Mouse (Mus musculus): Measurements from ENCODE around the gene 4930563M21Rik. TPM values are rescaled to one million over a fixed set of nuclear protein-coding genes. Genes with fewer than 3 reads are reported as not detected.
A peak's percentile ranks its signal among the peaks of the same experiment; 100 is the strongest.
"Not testable (repeated sequence)": the region's sequence is repeated elsewhere in the genome, so short reads cannot be mapped to it uniquely, and the experiment has no call there.

The 4930563M21Rik gene
- total RNA-seq (2015; ENCODE audit: low replicate concordance) (not detected in 2 replicates), total RNA-seq (2017; ENCODE audit: low replicate concordance) (not detected in 2 replicates)

- no peak for ATAC-seq (replicated peaks; ENCODE audit: low FRiP score, poor library complexity, severe bottlenecking)
Observed at GRCm38 (mm10) chr9:56010450-56010849, at the start of gene 4930563M21Rik. Gene 4930563M21Rik (minus strand): TSS chr9:56010550.

DNA sequence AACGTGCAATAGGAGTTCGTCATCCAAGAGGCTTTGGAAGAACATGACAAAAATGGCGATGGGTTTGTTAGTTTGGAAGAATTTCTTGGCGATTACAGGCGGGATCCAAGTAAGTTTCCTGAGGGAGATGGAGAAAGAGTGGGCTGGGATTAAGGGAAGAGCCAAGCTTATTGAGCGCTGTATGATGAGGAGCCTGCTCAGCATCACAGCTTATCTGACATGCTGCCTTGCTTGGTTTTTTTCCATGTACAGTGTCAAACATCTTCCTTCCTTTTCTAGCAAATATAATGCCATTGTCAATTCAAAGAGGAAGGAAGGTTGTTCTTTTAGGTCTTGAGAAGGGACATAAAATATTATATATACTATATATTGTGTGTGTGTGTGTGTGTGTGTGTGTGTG lies 45.8 kb upstream of the 4930563M21Rik start:
- no peak for ATAC-seq (replicated peaks; ENCODE audit: low FRiP score, poor library complexity, severe bottlenecking)

GRCm38 (mm10) chr9:56053796-56054195 lies 43.4 kb upstream of the 4930563M21Rik start:
- ATAC-seq (replicated peaks; ENCODE audit: low FRiP score, poor library complexity, severe bottlenecking), result no peak

- ATAC-seq (replicated peaks; ENCODE audit: low FRiP score, poor library complexity, severe bottlenecking), result no peak
Observed at GRCm38 (mm10) chr9:56042181-56042621, 31.9 kb upstream of the 4930563M21Rik start.

DNA sequence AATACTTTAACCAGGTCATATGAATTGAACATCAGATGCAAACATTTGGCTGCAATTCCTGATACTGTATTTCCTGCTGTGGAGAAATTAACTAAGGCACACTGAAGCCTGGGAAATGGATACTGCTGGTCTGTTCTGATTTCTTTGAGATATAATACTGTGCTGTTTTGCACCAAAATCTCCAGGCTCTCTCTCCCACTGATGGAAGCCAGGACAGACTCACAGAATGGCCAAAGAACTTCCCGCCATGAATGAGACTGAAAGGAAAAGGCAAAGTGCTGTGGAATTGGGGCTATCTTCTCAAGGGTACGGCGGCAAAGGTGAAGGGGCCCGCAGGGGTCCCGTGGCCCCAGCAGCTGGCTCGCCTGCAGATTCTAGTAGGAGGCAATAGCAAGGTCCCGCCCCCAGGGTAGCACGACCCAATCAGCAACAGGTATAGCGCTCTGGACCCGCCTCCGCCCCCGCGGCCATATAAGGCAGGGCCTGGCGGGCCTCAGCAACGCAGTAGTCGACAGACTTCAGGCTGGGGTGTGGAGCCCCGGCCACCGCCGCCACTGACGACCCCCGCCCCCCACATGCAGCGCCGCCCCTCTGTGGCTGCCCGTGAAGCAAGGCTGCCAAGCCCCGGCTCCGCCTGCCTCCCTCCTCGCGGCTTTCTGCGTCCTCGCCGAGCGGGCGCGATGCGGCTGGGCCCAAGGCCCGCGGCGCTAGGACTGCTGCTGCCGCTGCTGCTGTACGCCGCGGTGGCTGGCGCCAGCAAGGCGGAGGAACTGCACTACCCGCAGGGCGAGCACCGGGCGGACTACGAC lies 31.2 kb upstream of the 4930563M21Rik start, which contains the start of gene Rcn2:
Rcn2 (plus strand) TSS at position 474 of the 809 bp plus-strand sequence.
- peak; percentile 99 for ATAC-seq (replicated peaks; ENCODE audit: low FRiP score, poor library complexity, severe bottlenecking)

DNA sequence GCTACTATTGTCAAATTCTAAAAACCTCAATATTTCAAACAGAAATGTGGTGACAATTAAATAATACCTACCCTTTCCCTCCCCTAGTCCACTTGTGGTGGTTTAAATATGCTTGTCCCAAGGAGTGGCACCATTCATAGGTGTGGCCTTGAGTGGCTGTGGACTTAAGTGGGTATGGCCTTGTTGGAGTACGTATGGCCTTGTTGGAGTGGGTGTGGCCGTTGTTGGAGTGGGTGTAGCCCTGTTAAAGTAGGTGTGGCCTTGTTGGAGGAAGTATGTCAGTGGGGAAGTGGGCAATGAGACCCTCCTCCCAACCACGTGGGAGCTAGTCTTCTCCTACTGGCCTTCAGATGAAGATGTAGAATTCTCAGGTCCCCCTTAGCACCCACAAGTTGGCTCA lies 21.9 kb upstream of the 4930563M21Rik start:
- ATAC-seq (replicated peaks; ENCODE audit: low FRiP score, poor library complexity, severe bottlenecking), result no peak

GRCm38 (mm10) chr9:56027292-56027691 lies 16.9 kb upstream of the 4930563M21Rik start:
- ATAC-seq (replicated peaks; ENCODE audit: low FRiP score, poor library complexity, severe bottlenecking), result no peak

- ATAC-seq (replicated peaks; ENCODE audit: low FRiP score, poor library complexity, severe bottlenecking), result no peak
Observed at GRCm38 (mm10) chr9:56024772-56025171, 14.4 kb upstream of the 4930563M21Rik start.

GRCm38 (mm10) chr9:56004679-56005078 lies 5.7 kb downstream of the 4930563M21Rik start:
- not testable (repeated sequence) for ATAC-seq (replicated peaks; ENCODE audit: low FRiP score, poor library complexity, severe bottlenecking)

GRCm38 (mm10) chr9:55946819-55947218 lies 63.5 kb downstream of the 4930563M21Rik start:
- 0 out of 2 replicates have a peak, but pooled peaks have one; percentile 34 for ATAC-seq (replicated peaks; ENCODE audit: low FRiP score, poor library complexity, severe bottlenecking)

- no peak for ATAC-seq (replicated peaks; ENCODE audit: low FRiP score, poor library complexity, severe bottlenecking)
Observed at GRCm38 (mm10) chr9:55941356-55941755, 69.0 kb downstream of the 4930563M21Rik start.

DNA sequence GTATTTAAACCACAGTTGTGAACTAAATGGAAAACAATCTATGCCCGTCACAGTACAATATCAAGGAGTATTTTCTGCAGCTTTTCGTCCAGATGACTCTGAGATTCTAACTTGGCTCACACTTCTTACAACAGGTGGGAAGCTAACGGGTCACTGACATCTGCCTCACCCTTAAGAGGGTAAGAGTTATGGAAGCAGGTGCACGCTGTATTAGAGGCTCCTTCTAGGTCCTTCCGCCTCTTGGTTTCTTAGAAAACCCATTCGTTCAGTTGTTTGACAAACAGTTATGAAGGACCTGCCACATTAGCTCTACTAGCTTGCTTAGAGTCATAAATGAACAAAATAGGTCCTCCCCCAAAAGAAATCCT lies 71.7 kb downstream of the 4930563M21Rik start:
- peak; percentile 20; the same call in 1 of the 2 replicates for ATAC-seq (replicated peaks; ENCODE audit: low FRiP score, poor library complexity, severe bottlenecking)

DNA sequence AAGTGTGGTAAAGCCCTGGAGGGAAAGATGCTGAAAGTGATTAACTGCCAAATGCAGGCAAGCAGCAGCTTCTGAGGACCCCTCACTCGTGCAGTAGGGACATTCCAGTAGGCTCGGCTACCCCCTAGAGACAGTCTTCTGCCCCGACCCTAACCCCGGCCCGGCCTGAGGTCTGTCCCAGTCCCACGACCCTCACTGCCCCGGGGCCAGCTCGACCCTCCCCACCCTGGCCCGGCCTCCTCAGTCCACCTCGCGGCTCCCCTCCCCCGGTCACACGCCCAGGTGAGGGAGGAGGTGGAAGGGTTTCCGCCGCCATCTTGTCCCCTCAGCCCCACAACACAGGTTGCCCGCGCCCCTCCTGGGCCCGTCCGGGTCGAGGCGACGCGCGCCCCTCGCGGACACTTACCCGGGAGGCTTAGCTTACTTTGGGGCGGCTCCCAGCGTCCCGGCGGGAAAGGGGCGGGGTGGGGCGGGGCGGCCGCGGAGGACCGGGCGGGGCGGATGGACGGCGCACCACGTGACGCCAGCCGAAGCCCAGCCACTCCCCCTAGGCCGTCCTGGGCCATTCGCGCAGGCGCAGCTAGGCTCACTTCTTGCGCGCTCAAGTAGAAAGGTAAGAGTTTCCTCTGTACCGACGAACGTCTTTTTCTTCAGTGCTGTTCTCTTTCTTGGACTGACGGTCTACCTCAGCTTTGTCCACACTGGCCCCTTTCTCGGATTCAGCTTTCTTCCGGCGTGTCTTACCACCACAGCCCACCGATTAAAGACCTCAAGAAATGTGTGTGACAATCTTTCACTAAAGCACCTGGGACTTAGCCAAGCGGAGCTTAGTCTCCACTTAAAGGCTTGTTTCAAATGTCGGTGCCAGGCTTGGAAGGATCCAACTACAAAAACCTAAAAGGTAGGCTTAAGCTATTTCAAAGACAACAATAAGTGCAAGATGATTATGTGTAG lies 72.4 kb downstream of the 4930563M21Rik start, which contains the start of gene Scaper:
Scaper (minus strand) TSS at position 456 of the 954 bp plus-strand sequence.
- ATAC-seq (replicated peaks; ENCODE audit: low FRiP score, poor library complexity, severe bottlenecking), result peak; percentile 95

GRCm38 (mm10) chr9:55937224-55937663 lies 73.1 kb downstream of the 4930563M21Rik start:
- no peak for ATAC-seq (replicated peaks; ENCODE audit: low FRiP score, poor library complexity, severe bottlenecking)

- no peak for ATAC-seq (replicated peaks; ENCODE audit: low FRiP score, poor library complexity, severe bottlenecking)
Observed at GRCm38 (mm10) chr9:55932482-55932881, 77.9 kb downstream of the 4930563M21Rik start.

DNA sequence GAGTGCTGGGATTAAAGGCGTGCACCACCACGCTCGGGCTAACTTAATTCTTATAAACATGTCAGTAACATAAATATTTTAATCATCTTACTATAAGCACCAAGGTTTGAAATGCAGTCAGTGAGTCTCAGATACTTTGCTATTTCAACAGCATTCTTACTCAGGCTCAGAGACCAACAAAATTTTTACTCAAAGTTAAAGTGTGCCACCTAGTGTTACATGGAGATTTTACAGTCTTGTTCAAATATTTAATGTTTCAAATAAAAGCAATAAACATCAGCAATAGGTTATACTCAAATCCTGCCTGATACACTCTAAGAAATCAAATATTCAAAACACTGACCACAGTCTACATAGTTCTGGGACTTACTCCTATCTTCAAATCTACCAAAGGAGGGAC lies 91.8 kb downstream of the 4930563M21Rik start:
- ATAC-seq (replicated peaks; ENCODE audit: low FRiP score, poor library complexity, severe bottlenecking), result no peak

GRCm38 (mm10) chr9:55916751-55917150 lies 93.6 kb downstream of the 4930563M21Rik start:
- no peak for ATAC-seq (replicated peaks; ENCODE audit: low FRiP score, poor library complexity, severe bottlenecking)
